Mouse (Mus musculus): ENCODE results near the gene Calhm3.

The Calhm3 gene

DNA sequence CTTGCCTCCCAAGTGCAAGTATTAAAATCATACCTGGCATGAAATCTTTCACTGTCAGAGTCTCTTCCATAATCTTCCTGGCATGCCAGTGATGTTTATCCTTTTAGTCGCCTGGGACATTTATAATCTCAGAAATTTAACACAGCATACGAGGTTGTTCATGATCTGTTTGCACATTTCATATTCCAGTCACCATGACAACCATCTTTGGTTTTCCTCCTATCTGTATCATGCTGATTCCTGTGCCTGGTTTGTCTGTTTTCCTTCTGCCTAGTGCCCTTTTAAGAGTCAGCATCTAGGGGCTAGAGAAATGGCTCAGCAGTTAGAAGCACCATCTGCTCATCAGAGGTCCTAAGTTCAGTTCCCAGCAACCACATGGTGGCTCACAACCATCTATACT, 38.9 kb downstream of the Calhm3 start:
- DNase-seq (ENCODE audit: low spot score), result no peak

- no peak for DNase-seq (ENCODE audit: low spot score)
These were observed 52.8 kb downstream of the Calhm3 start for GRCm38 (mm10) chr19:47104641-47105271.
